Mouse (Mus musculus) E14TG2a.4 (cell line): ENCODE results near the gene F2rl2.

Source experiments
- H3K27me3 ChIP-seq: 2 replicates; pipeline ENCODE4 v1.6.1; 2014; ENCODE audit warnings: low read length, control low read depth; ENCODE audit not compliant: insufficient read depth
- H3K36me3 ChIP-seq: 2 replicates; pipeline ENCODE4 v1.6.1; 2014; ENCODE audit warnings: low read length, control low read depth; ENCODE audit not compliant: insufficient read depth
- H3K4me1 ChIP-seq: replicated peaks from 2 replicates; pipeline ENCODE4 v1.6.1; 2014; ENCODE audit warnings: low read depth, low read length, control low read depth
- H3K4me3 ChIP-seq: replicated peaks from 2 replicates; pipeline ENCODE4 v1.5.1; 2014; ENCODE audit warnings: mild to moderate bottlenecking, low read length
- H3K9me3 ChIP-seq: 2 replicates; pipeline ENCODE4 v1.6.1; 2014; ENCODE audit warnings: low read length, control low read depth
- CTCF ChIP-seq: conservative IDR thresholded peaks from 2 replicates; pipeline ENCODE4 v1.5.1; 2014; ENCODE audit warnings: low read length
- NANOG ChIP-seq: IDR thresholded peaks from 2 replicates; pipeline ENCODE4 v1.6.1; 2014; ENCODE audit warnings: borderline replicate concordance, low read length, mixed read lengths
- POU5F1 ChIP-seq: IDR thresholded peaks from 2 replicates; pipeline ENCODE4 v1.6.1; 2014; ENCODE audit warnings: low read length, borderline replicate concordance

Gene F2rl2

DNA sequence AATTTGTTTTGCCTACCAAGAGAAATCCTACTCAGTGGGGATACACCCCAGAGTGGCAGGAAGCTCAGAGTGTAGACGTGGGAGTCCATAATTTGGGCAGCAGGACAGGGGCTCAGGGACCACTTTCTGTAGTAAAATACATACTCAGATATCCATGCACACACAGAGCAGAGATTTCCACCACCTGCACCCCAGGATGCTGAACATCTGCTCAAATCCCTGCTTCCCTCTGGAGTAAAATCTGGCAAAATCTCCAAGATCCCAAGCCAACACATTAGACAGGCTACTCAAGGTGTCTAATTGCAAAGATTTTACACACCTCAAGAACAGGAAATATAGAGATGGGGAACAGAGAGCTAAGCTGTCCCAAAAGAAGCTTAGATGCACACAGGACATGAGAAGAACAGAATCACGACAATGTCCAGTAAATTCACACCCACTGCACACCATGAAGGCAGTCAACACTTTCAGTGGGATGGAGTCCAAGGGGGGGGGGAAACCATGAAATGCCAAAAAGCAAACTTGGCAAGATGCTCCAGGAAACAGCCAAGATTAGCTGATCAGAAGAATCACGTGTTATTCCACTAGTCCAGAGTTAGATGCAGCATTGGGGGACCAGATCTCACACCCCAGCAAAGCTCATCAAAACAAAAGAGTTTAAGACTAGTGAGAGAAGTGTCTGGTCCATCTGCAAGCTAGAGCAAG lies 17.8 kb downstream of the F2rl2 start:
- Histone ChIP-seq H3K4me3 (no peak overlapping the region), H3K9me3 (no peaks in the 10 kb centered on the region), H3K36me3 (no peaks in the 10 kb centered on the region), H3K27me3 (no peaks in the 10 kb centered on the region), H3K4me1 (no peaks in the 10 kb centered on the region; the same call in 1 of the 2 replicates)
- TF ChIP-seq NANOG = no peak
- TF ChIP-seq POU5F1 = no peak
- no peak for TF ChIP-seq CTCF

DNA sequence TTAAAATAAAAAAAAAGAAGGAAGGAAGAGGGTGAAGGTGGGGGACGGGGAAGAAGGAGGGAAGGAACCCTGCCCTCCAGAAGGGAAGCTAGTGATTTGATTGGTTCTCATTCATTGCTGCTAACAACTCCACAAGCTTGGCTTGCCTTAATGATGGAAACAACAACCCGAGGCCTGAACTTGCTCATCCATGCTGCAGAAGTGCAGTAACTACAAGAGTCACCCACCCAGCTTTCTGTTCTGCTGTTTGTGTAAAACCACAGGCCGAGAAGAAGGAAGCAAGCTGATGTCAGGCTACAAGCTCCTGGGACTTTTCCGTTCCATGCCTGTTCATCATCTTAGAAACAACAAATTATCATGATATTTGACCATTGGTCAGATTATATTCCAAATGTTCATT lies 18.7 kb downstream of the F2rl2 start:
- TF ChIP-seq CTCF (no peak), POU5F1 (no peak), NANOG (no peak)
- Histone ChIP-seq H3K4me1 (no peaks in the 10 kb centered on the region; the same call in 1 of the 2 replicates), H3K27me3 (no peaks in the 10 kb centered on the region), H3K36me3 (no peaks in the 10 kb centered on the region), H3K4me3 (no peak overlapping the region), H3K9me3 (no peaks in the 10 kb centered on the region)

DNA sequence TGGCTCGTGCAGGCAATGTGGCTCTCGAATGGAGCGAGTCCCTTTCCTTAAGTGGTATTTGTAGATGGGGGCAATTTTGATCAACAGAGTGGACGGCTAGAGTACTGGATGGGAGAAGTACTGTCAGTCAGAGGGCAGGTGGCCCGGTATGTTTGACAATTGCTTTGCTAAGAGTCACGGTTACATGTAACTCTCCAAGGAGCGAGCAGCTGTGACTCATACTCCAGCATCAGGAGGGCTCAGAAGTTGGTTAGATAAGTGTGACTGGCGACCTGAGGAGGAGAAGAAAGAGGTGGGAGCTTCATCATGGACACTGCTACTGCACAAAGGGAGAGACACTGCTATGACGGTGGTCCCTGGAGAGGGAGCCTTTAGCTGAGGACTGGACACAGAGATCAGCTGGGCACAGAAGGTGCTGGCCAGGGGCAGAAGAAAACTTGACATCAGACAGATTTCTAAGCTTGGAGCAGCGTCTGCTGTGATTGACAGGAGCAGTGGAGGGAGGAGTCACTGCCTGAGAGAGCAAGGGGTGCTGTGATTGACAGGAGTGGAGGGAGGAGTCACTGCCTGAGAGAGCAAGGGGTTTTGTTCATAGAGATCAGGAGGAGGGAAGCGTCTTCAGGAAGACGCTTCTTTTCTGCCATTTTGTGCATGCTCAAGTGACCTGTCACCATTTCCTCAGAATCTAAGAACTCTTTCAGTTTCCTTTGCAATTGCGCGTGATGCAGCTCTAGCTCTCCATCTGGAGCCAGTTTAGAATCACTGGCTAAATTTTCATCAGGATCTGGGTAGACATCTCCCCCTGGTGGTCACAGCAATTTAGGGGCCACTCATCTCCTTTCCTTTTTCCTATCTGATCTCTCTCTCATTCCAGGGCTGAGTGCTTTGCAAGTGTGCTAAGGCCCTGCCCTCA lies 22.9 kb downstream of the F2rl2 start:
- Histone ChIP-seq H3K36me3 (no peaks in the 10 kb centered on the region; the same call in 1 of the 2 replicates), H3K27me3 (no peaks in the 10 kb centered on the region), H3K9me3 (no peaks in the 10 kb centered on the region), H3K4me3 (no peak overlapping the region), H3K4me1 (no peaks in the 10 kb centered on the region; the same call in 1 of the 2 replicates)
- no peak for TF ChIP-seq POU5F1
- TF ChIP-seq NANOG = no peak
- peak; percentile 84 for TF ChIP-seq CTCF

DNA sequence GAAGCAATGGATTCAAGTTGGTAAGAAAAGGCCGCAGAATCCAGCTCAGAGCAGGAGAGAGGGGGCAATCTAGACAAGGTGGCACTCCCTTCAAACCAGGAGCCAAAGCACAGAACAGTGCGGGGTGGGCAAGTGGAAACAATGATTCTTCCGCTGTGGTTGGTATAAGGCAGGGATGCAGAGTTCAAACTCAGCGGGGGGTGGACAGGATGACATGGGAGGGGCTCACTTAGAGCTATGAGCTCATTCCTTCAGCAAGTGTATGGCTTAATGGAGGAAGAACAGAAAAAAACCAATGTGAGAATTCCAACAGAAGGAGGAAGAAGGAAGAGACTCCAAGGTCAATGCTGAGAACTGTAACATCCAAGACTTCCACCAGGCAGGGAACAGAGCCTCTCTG lies 33.8 kb downstream of the F2rl2 start:
- no peaks in the 10 kb centered on the region for H3K27me3 ChIP-seq
- TF ChIP-seq NANOG (no peak), POU5F1 (no peak), CTCF (no peak)
- peaks cover 7% of the 10 kb centered on the region for H3K4me1 ChIP-seq
- peaks cover 2% of the 10 kb centered on the region; the same call in 1 of the 2 replicates for H3K36me3 ChIP-seq
- H3K9me3 ChIP-seq = no peaks in the 10 kb centered on the region
- H3K4me3 ChIP-seq = no peak overlapping the region

DNA sequence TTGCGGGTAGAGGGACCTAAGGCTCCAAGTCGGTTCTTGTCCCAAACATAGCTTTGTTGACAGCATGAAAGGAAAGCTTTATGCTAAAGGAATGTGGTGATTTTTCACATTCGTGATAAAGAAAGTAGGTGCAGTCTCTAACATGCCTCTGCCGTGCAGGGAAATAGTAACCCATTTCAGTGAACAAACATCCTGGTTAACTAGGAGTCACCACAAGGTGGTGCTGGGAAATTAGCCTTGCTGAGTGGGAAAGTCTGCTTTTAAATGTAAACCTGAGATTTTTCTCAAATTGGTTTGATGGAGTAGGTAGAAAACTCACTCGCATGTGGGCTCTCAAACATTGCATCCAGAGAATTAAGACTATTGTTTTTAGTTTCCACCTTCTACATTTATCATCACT lies 43.0 kb downstream of the F2rl2 start:
- Histone ChIP-seq H3K27me3 (no peaks in the 10 kb centered on the region), H3K4me3 (no peak overlapping the region), H3K9me3 (no peaks in the 10 kb centered on the region), H3K4me1 (no peaks in the 10 kb centered on the region), H3K36me3 (no peaks in the 10 kb centered on the region)
- no peak for TF ChIP-seq POU5F1
- TF ChIP-seq CTCF = 0 out of 2 replicates have a peak, but pooled peaks have one; percentile 7

DNA sequence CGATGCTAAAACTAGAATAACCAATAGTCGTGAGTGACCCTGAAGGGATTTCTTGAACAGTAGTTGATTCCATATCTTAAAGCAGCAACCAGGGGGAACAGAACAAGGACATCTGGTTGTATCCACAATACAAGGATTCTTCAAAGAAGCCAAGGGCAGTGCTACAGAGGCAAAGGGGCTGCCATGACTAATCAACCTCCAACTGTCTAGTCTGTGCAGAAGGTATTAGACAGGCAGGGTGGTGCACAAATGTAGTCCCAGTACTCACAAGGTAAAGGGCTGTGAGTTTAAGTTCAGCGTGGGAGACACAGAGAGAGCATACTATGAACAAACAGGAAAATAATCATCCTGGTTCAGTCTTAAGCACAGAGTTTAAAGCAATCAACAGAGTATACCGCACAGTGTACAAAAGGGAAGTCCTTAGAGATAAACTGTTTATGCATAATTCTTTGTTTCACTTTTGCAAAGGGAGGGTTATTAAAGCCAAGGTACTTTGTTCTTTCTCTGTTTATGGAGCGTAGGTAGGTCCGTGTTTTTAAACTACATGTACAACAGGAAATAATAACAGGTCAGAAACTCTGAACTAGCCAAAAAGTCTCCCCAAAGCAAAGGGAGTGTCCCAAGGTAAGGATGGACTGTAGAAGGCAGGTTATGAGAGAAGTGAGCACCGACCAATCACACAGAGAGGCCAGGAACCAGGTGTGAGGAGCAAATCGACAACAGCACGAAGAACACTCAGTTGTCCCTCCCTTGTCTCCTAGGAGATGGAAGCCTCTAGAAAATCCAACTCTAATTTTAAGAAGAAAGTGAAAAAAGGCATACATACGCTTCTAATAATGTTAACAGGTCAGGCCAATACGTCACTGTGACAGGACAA lies 45.4 kb downstream of the F2rl2 start:
- H3K36me3 ChIP-seq = no peaks in the 10 kb centered on the region
- no peak for TF ChIP-seq NANOG
- TF ChIP-seq POU5F1 = no peak
- no peak for TF ChIP-seq CTCF
- no peaks in the 10 kb centered on the region for H3K4me1 ChIP-seq
- no peak overlapping the region for H3K4me3 ChIP-seq
- no peaks in the 10 kb centered on the region for H3K27me3 ChIP-seq
- no peaks in the 10 kb centered on the region for H3K9me3 ChIP-seq

DNA sequence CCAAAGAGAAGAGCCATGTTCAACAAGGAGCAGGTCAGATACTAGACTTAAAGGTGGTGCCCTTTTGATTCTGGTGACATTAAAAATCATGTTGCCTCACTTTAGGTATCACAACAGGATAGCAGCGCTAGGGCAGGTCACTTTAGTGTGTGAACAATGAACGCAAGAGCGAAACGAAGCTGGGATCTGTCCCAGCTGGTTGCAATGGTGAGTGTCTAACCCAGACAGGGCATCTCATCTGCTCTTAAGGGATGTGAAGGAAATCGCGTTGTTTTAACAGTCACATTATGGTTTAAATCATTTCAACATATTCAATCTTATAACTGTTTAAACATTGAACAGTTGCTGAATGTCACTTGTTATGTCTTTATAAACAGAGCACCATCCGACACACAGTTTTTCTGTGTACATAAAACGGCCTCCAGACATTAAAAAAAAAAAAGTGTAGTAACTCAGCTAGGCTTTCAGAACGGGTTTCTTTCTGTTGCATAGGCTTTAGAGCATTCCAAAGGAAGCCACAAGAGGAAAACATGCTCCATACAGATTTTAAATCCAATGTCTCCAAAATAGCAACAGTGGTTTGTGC lies 46.3 kb downstream of the F2rl2 start:
- H3K4me3 ChIP-seq = no peak overlapping the region
- no peaks in the 10 kb centered on the region for H3K9me3 ChIP-seq
- no peaks in the 10 kb centered on the region for H3K27me3 ChIP-seq
- no peak for TF ChIP-seq POU5F1
- no peak for TF ChIP-seq NANOG
- no peak for TF ChIP-seq CTCF
- H3K36me3 ChIP-seq = no peaks in the 10 kb centered on the region
- no peaks in the 10 kb centered on the region for H3K4me1 ChIP-seq
